Mouse (Mus musculus) CH12.LX (cell line): ENCODE measurements at regions not wholly inside any gene's neighbourhood (a gene's known extent, or its start where the extent isn't known, plus 50 kb on each side); places are given as distances from the start of the nearest gene placed in this dataset.
"Not testable (repeated sequence)": the region's sequence is repeated elsewhere in the genome, so short reads cannot be mapped to it uniquely, and the experiment has no call there.

Experiments
- DNase-seq: peaks from one replicate; pipeline ENCODE4 v3.0.0-alpha.2; 2013; ENCODE audit errors: extremely low read depth
- H3K27ac ChIP-seq: 2 replicates; pipeline ENCODE4 v1.5.1; 2012; ENCODE audit warnings: low read depth, mild to moderate bottlenecking, control low read depth, moderate library complexity; ENCODE audit not compliant: insufficient read depth
- H3K27me3 ChIP-seq: replicated peaks from 2 replicates; pipeline ENCODE3; 2012; ENCODE audit warnings: inconsistent platforms
- H3K36me3 ChIP-seq, 2 experiments: replicated peaks in 1 of 2; 2 replicates each; pipeline versions ENCODE3 to v1.6.1; 2012; ENCODE audit warnings: inconsistent platforms in 1 of 2, low read length in 1 of 2, mild to moderate bottlenecking in 1 of 2, mixed read lengths in 1 of 2, moderate library complexity in 1 of 2; ENCODE audit not compliant: control insufficient read depth in 1 of 2, insufficient read depth in 1 of 2
- H3K4me1 ChIP-seq, 2 experiments: 2 replicates each; pipeline ENCODE4 v1.6.1; 2012; ENCODE audit warnings: inconsistent platforms in 1 of 2, moderate library complexity in 1 of 2; ENCODE audit not compliant: insufficient read depth in 2 of 2, control insufficient read depth in 1 of 2
- H3K4me2 ChIP-seq: 2 replicates; pipeline ENCODE4 v1.6.1; 2012; ENCODE audit warnings: low read depth, mild to moderate bottlenecking, control low read depth; ENCODE audit not compliant: poor library complexity, insufficient read depth, severe bottlenecking
- H3K4me3 ChIP-seq, 3 experiments: fragments of 150-350 bp in 1 of 3; sonication (generic) in 1 of 3; replicated peaks in 1 of 3; 2 replicates each; pipeline versions ENCODE3 to v1.5.1; 2011 to 2012; ENCODE audit warnings: low read depth in 2 of 3, low read length in 2 of 3, mild to moderate bottlenecking in 2 of 3, moderate library complexity in 2 of 3, control low read depth in 1 of 3, improper control_type of control experiment in 1 of 3, inconsistent platforms in 1 of 3, mixed read lengths in 1 of 3; ENCODE audit not compliant: poor library complexity in 1 of 3
- H3K79me2 ChIP-seq: replicated peaks from 2 replicates; pipeline ENCODE4 v1.6.1; 2012; ENCODE audit warnings: mild to moderate bottlenecking, moderate library complexity; ENCODE audit not compliant: control insufficient read depth, poor library complexity, insufficient read depth, severe bottlenecking; ENCODE audit errors: extremely low read depth
- H3K9ac ChIP-seq: 2 replicates; pipeline ENCODE4 v1.6.1; 2012; ENCODE audit warnings: low read depth, mild to moderate bottlenecking, control low read depth, moderate library complexity; ENCODE audit not compliant: insufficient read depth
- H3K9me3 ChIP-seq: replicated peaks from 2 replicates; pipeline ENCODE3; 2012; ENCODE audit warnings: low read length, inconsistent platforms, mixed read lengths
- CTCF ChIP-seq, 2 experiments: IDR thresholded peaks in 1 of 2; conservative IDR thresholded peaks in 1 of 2; 2 replicates each; pipeline ENCODE4 v1.5.1; 2011 to 2012; ENCODE audit warnings: low read depth in 2 of 2, low read length in 2 of 2, improper control_type of control experiment in 1 of 2, inconsistent platforms in 1 of 2, mild to moderate bottlenecking in 1 of 2, moderate library complexity in 1 of 2
- IRF4 ChIP-seq: IDR thresholded peaks from 2 replicates; pipeline ENCODE4 v1.6.1; 2014; ENCODE audit warnings: low read depth, mild to moderate bottlenecking, inconsistent platforms, low read length, improper control_type of control experiment
- KAT2A ChIP-seq: IDR thresholded peaks from 2 replicates; pipeline ENCODE4 v1.6.1; 2012; ENCODE audit warnings: low read length, improper control_type of control experiment, inconsistent platforms; ENCODE audit not compliant: insufficient replicate concordance
- MAFK ChIP-seq: IDR thresholded peaks from 2 replicates; pipeline ENCODE4 v1.6.1; 2011; ENCODE audit warnings: low read length, improper control_type of control experiment; ENCODE audit not compliant: insufficient replicate concordance
- MXI1 ChIP-seq: IDR thresholded peaks from 2 replicates; pipeline ENCODE4 v1.6.1; 2011; ENCODE audit warnings: mild to moderate bottlenecking, low read depth, low read length, improper control_type of control experiment
- PAX5 ChIP-seq: IDR thresholded peaks from 2 replicates; pipeline ENCODE4 v1.6.1; 2012; ENCODE audit warnings: low read length, inconsistent platforms, mixed read lengths
- POLR2AphosphoS2 ChIP-seq: IDR thresholded peaks from 2 replicates; pipeline ENCODE4 v1.6.1; 2011; ENCODE audit warnings: low read depth, low read length, improper control_type of control experiment
- RAD21 ChIP-seq: IDR thresholded peaks from 2 replicates; pipeline ENCODE4 v1.6.1; 2011; ENCODE audit warnings: low read depth, mild to moderate bottlenecking, low read length, improper control_type of control experiment, moderate library complexity
- RCOR1 ChIP-seq: conservative IDR thresholded peaks from 2 replicates; pipeline ENCODE4 v1.6.1; 2012; ENCODE audit warnings: low read depth, mild to moderate bottlenecking, inconsistent platforms, low read length, improper control_type of control experiment
- SMC3 ChIP-seq: IDR thresholded peaks from 2 replicates; pipeline ENCODE4 v1.6.1; 2011; ENCODE audit warnings: low read depth, low read length, improper control_type of control experiment
- TBP ChIP-seq: conservative IDR thresholded peaks from 2 replicates; pipeline ENCODE4 v1.6.1; 2011; ENCODE audit warnings: low read depth, low read length, improper control_type of control experiment
- USF1 ChIP-seq: IDR thresholded peaks from 2 replicates; pipeline ENCODE4 v1.6.1; 2014; ENCODE audit warnings: low read depth, mild to moderate bottlenecking, inconsistent platforms, low read length, improper control_type of control experiment
- ZKSCAN1 ChIP-seq: IDR thresholded peaks from 2 replicates; pipeline ENCODE4 v1.6.1; 2012; ENCODE audit warnings: low read depth, inconsistent platforms, low read length, improper control_type of control experiment, borderline replicate concordance
- dilution Hi-C: fragments of 300-500 bp; cut with MboI; formaldehyde crosslinking; loops from 2 replicates; pipeline ENCODE4 v1.14.3; 2020; ENCODE audit warnings: low sequenced_read_pairs; ENCODE audit not compliant: extremely low pct_unique_long_range_greater_than_20kb, extremely low pct_ligation_motif_present
- in situ Hi-C: fragments of 300-500 bp; cut with MboI; formaldehyde crosslinking; loops from 3 replicates; pipeline ENCODE4 v1.14.3; 2019; ENCODE audit warnings: low sequenced_read_pairs, low pct_ligation_motif_present, low pct_unique_long_range_greater_than_20kb, mixed read lengths

DNA sequence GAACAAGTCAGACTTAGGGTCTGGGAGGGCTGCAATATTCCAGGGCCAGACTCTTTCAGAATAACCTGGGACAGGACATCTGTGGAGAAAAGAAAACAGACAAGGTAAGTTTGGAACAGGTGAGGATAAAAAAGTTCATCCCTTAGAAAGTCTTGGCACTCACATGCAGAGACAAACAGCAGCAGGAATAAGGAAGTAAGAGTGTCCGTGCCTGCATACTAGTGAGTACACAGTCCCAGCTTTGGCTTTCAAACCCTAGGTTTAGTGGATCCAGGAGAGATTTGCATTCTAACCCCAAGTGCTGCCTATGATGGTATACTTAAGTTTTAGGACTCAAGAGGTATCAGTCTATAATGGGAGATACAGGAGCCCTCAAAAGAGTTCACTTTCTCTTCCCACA lies 642.9 kb upstream of the Zfp386 start:
- Histone ChIP-seq H3K9me3 (no peaks in the 10 kb centered on the region), H3K4me1 (no peaks in the 10 kb centered on the region), H3K27ac (no peak overlapping the region), H3K9ac (no peak overlapping the region), H3K4me3 (no peak overlapping the region), H3K27me3 (no peaks in the 10 kb centered on the region), H3K4me2 (no peak overlapping the region), H3K36me3 (no peaks in the 10 kb centered on the region), H3K79me2 (no peaks in the 10 kb centered on the region)
- TF ChIP-seq RAD21 = no peak
- TF ChIP-seq POLR2AphosphoS2 = no peak
- no peak for TF ChIP-seq TBP
- TF ChIP-seq RCOR1 = no peak
- no peak for TF ChIP-seq ZKSCAN1
- no peak for TF ChIP-seq KAT2A
- TF ChIP-seq MXI1 = no peak
- no peak for TF ChIP-seq USF1
- no peak for TF ChIP-seq IRF4
- TF ChIP-seq PAX5 = no peak
- no peak for TF ChIP-seq MAFK
- dilution Hi-C loops = no loop called here
- in situ Hi-C loops = no loop called here
- no peak for DNase-seq

DNA sequence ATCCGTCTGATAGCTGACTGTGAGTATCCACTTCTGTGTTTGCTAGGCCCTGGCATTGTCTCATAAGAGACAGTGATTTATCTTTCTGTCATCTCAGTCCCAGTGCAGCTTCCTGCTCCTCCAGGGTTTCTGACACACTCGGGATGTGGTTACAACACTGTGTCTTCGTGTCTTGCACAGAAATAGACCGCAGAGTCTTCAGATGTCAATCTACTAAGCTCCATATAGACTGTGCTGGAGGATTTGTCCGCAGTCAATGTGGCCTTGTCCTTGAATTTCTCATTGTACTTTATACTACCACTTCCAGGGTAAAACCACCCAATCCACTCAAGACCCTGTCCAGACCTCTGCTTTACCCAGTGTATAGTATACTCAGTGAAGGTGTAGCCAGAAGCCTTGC lies 601.3 kb upstream of the Zfp386 start:
- not testable (repeated sequence) for H3K27me3 ChIP-seq

GRCm38 (mm10) chr12:115452626-115453025 lies 594.9 kb upstream of the Zfp386 start:
- TF ChIP-seq RAD21 (peak; percentile 23), SMC3 (peak; percentile 16; the same call in 1 of the 2 replicates), CTCF (conservative IDR thresholded peaks at IDR 0.05 in 1 of 2, IDR thresholded peaks at IDR 0.05 in 1 of 2; ENCODE audit: low read depth in 2 of 2, low read length in 2 of 2) (peak in 1 of 2 experiments; percentile 48; a peak in 2 of 4 replicates)
- H3K9me3 ChIP-seq, H3K4me3 ChIP-seq, H3K9ac ChIP-seq, in situ Hi-C loops, H3K4me2 ChIP-seq, H3K36me3 ChIP-seq, H3K27me3 ChIP-seq, H3K27ac ChIP-seq, H3K79me2 ChIP-seq, dilution Hi-C loops, H3K4me1 ChIP-seq: not testable (repeated sequence)
- DNase-seq = peak; percentile 0

More for the DNA sequence above, 601.3 kb upstream of the Zfp386 start:
- H3K9ac ChIP-seq, H3K27ac ChIP-seq, H3K79me2 ChIP-seq, dilution Hi-C loops, in situ Hi-C loops, H3K4me1 ChIP-seq, H3K4me3 ChIP-seq, H3K36me3 ChIP-seq, H3K9me3 ChIP-seq, H3K4me2 ChIP-seq, DNase-seq: not testable (repeated sequence)

GRCm38 (mm10) chr12:115464777-115465176 lies 582.7 kb upstream of the Zfp386 start:
- in situ Hi-C loops, DNase-seq, dilution Hi-C loops: not testable (repeated sequence)

DNA sequence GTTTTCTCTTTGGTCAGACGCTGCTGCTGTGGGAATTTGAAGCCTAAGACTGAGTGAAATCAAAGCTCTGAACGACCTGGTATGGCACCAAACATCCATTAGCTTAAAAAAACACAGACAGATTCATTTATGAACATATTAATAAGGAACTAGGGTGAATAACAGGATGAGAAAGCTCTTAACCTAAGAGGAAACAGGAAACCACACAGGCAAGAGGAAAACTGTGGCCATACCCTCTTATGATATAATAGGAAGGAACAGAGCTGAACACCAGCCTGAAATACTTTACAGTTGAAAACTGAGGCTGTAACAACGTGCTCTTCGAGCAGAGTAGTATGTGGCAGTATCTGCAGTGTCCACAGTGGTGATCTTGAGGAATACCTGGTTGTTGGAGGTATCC lies 579.5 kb upstream of the Zfp386 start:
- dilution Hi-C loops, H3K79me2 ChIP-seq, H3K4me3 ChIP-seq, DNase-seq, H3K9ac ChIP-seq, H3K9me3 ChIP-seq, H3K4me1 ChIP-seq, in situ Hi-C loops, H3K4me2 ChIP-seq, H3K27me3 ChIP-seq, H3K27ac ChIP-seq, H3K36me3 ChIP-seq: not testable (repeated sequence)

More at GRCm38 (mm10) chr12:115464777-115465176, 582.7 kb upstream of the Zfp386 start:
- not testable (repeated sequence) for H3K79me2 ChIP-seq, H3K4me3 ChIP-seq, H3K27ac ChIP-seq, H3K27me3 ChIP-seq, H3K9me3 ChIP-seq, H3K4me2 ChIP-seq, H3K4me1 ChIP-seq, H3K36me3 ChIP-seq, H3K9ac ChIP-seq
